Comparison of ENCODE assay signal across 19 mouse cellular contexts in genomic region chr15:74193809-74194522, GRCm38 (mm10).
A peak's percentile ranks its signal among the peaks of the same experiment; 100 is the strongest.
DNase-seq lines count a peak whose midpoint lies in the region; ATAC-seq and TF ChIP-seq lines count a peak whose summit lies in the region.
"Had no signal": no experiment of that assay in that cellular context is flagged by ENCODE, and none has a peak within 500 bp of the region (broad histone marks: within the 10 kb centered on the region; RNA-seq: fewer than 3 reads in every experiment).

No protein-coding gene starts in this region.

- H3K4me2 ChIP-seq in hindbrain, embryonic 12.5 days (replicated peaks): no peak overlapping the region
- H3K4me2 ChIP-seq in hindbrain, postnatal 0 days (ENCODE audit: low read depth, low read length): no peak overlapping the region
- H3K4me2 ChIP-seq in forebrain, embryonic 14.5 days (ENCODE audit: low read length): no peak overlapping the region; the same call in 1 of the 2 replicates
- H3K4me2 ChIP-seq in neural tube, embryonic 12.5 days (replicated peaks): no peak overlapping the region
- H3K4me2 ChIP-seq: embryonic facial prominence, embryonic 12.5 days; heart, embryonic 12.5 days; liver, embryonic 13.5 days had no signal

- H3K4me3 ChIP-seq in hindbrain, embryonic 12.5 days: no peak overlapping the region
- H3K4me3 ChIP-seq in hindbrain, postnatal 0 days (ENCODE audit: low read length): no peak overlapping the region
- no peak overlapping the region for H3K4me3 ChIP-seq in forebrain, embryonic 14.5 days (ENCODE audit: low read depth, low read length)
- no peak overlapping the region for H3K4me3 ChIP-seq in midbrain, embryonic 10.5 days
- no peak overlapping the region for H3K4me3 ChIP-seq in neural tube, embryonic 12.5 days
- H3K4me3 ChIP-seq: embryonic facial prominence, embryonic 12.5 days; heart, embryonic 12.5 days; liver, embryonic 13.5 days; myocyte had no signal

- no peak for TF ChIP-seq CTCF in hindbrain, postnatal 0 days (IDR thresholded peaks at IDR 0.05; ENCODE audit: low read depth)

- ATAC-seq in hindbrain, embryonic 12.5 days (ENCODE audit: low FRiP score): peak; percentile 82
- no peak for ATAC-seq in hindbrain, postnatal 0 days
- ATAC-seq in forebrain, embryonic 14.5 days: peak; percentile 86
- peak; percentile 85 for ATAC-seq in neural tube, embryonic 12.5 days (ENCODE audit: low FRiP score, low read depth)

- intact Hi-C loops in heart, postnatal 36 days (cut with DNase I): no loop called here

- WGBS in hindbrain, embryonic 12.5 days: 65% methylated on average over 13 of the region's 13 CpGs
- 55% methylated on average over 13 of the region's 13 CpGs for WGBS in hindbrain, postnatal 0 days
- WGBS in forebrain, embryonic 14.5 days: 18% methylated on average over 13 of the region's 13 CpGs
- 76% methylated on average over 13 of the region's 13 CpGs for WGBS in midbrain, embryonic 10.5 days
- 47% methylated on average over 13 of the region's 13 CpGs for WGBS in neural tube, embryonic 12.5 days

- H3K9ac ChIP-seq in hindbrain, embryonic 12.5 days: no peak overlapping the region
- H3K9ac ChIP-seq in hindbrain, postnatal 0 days (replicated peaks; ENCODE audit: low read length): no peak overlapping the region
- peak overlapping the region; percentile 37; the same call in 1 of the 2 replicates for H3K9ac ChIP-seq in forebrain, embryonic 14.5 days (ENCODE audit: low read length)
- H3K9ac ChIP-seq in neural tube, embryonic 12.5 days: no peak overlapping the region
- H3K9ac ChIP-seq: embryonic facial prominence, embryonic 12.5 days; heart, embryonic 12.5 days; liver, embryonic 13.5 days had no signal

- H3K27ac ChIP-seq in hindbrain, embryonic 12.5 days: 0 out of 2 replicates have a peak overlapping the region, but pooled peaks have one; percentile 64
- H3K27ac ChIP-seq in hindbrain, postnatal 0 days: no peak overlapping the region
- peak overlapping the region; percentile 65; the same call in 1 of the 2 replicates for H3K27ac ChIP-seq in forebrain, embryonic 14.5 days (ENCODE audit: low read depth, low read length)
- peak overlapping the region; percentile 49; the same call in 1 of the 2 replicates for H3K27ac ChIP-seq in midbrain, embryonic 10.5 days (replicated peaks)
- H3K27ac ChIP-seq in neural tube, embryonic 12.5 days: no peak overlapping the region
- H3K27ac ChIP-seq: embryonic facial prominence, embryonic 12.5 days; liver, embryonic 13.5 days had no signal

- H3K27me3 ChIP-seq in hindbrain, embryonic 12.5 days: peaks cover 8% of the 10 kb centered on the region; the same call in 1 of the 2 replicates
- no peaks in the 10 kb centered on the region for H3K27me3 ChIP-seq in hindbrain, postnatal 0 days (ENCODE audit: insufficient read depth, low read length)
- no peaks in the 10 kb centered on the region for H3K27me3 ChIP-seq in forebrain, embryonic 14.5 days (replicated peaks; ENCODE audit: control insufficient read depth, insufficient read depth, low read length)
- no peaks in the 10 kb centered on the region for H3K27me3 ChIP-seq in midbrain, embryonic 10.5 days (ENCODE audit: low read depth, poor library complexity, severe bottlenecking)
- H3K27me3 ChIP-seq in neural tube, embryonic 12.5 days (replicated peaks): peaks cover 8% of the 10 kb centered on the region
- H3K27me3 ChIP-seq: CH12.LX; embryonic facial prominence, embryonic 12.5 days; liver, embryonic 13.5 days had no signal

- DNase-seq in hindbrain, postnatal 0 days (ENCODE audit: low spot score): no peak
- peak; percentile 89 for DNase-seq in forebrain, embryonic 14.5 days (ENCODE audit: low spot score)
- DNase-seq in midbrain, embryonic 10.5 days (ENCODE audit: low spot score): no peak
- DNase-seq in heart, postnatal 36 days: no peak
- DNase-seq in cerebellum, adult 18-20 months: no peak
- DNase-seq in ovary, adult 18-20 months (ENCODE audit: low spot score): no peak
- DNase-seq: adrenal gland, adult 8-10 months; cerebellum, adult 2 months; heart, postnatal 4 days; kidney, adult 18-20 months; kidney, postnatal 25 days; layer of hippocampus, adult 9-11 months; liver, embryonic 13.5 days had no signal

- peaks cover 15% of the 10 kb centered on the region for H3K4me1 ChIP-seq in hindbrain, embryonic 12.5 days
- H3K4me1 ChIP-seq in hindbrain, postnatal 0 days (ENCODE audit: insufficient read depth, low read length): no peaks in the 10 kb centered on the region; the same call in 1 of the 2 replicates
- H3K4me1 ChIP-seq in forebrain, embryonic 14.5 days (ENCODE audit: control insufficient read depth, insufficient read depth, low read length): peaks cover 32% of the 10 kb centered on the region
- H3K4me1 ChIP-seq in midbrain, embryonic 10.5 days: peaks cover 23% of the 10 kb centered on the region
- peaks cover 24% of the 10 kb centered on the region for H3K4me1 ChIP-seq in neural tube, embryonic 12.5 days
- H3K4me1 ChIP-seq: embryonic facial prominence, embryonic 12.5 days; heart, embryonic 12.5 days; liver, embryonic 13.5 days had no signal

- no peaks in the 10 kb centered on the region for H3K9me3 ChIP-seq in hindbrain, embryonic 12.5 days (replicated peaks)
- H3K9me3 ChIP-seq in hindbrain, postnatal 0 days (ENCODE audit: low read length): no peaks in the 10 kb centered on the region
- H3K9me3 ChIP-seq in forebrain, embryonic 14.5 days (replicated peaks; ENCODE audit: control insufficient read depth, low read length): no peaks in the 10 kb centered on the region
- no peaks in the 10 kb centered on the region for H3K9me3 ChIP-seq in midbrain, embryonic 10.5 days (replicated peaks)
- no peaks in the 10 kb centered on the region for H3K9me3 ChIP-seq in neural tube, embryonic 12.5 days
- H3K9me3 ChIP-seq: embryonic facial prominence, embryonic 12.5 days; heart, embryonic 12.5 days; liver, embryonic 13.5 days had no signal

- H3K36me3 ChIP-seq in hindbrain, embryonic 12.5 days: no peaks in the 10 kb centered on the region
- no peaks in the 10 kb centered on the region for H3K36me3 ChIP-seq in hindbrain, postnatal 0 days (ENCODE audit: insufficient read depth, low read length)
- H3K36me3 ChIP-seq in forebrain, embryonic 14.5 days (ENCODE audit: control insufficient read depth, insufficient read depth, low read length): no peaks in the 10 kb centered on the region
- no peaks in the 10 kb centered on the region for H3K36me3 ChIP-seq in midbrain, embryonic 10.5 days
- no peaks in the 10 kb centered on the region for H3K36me3 ChIP-seq in neural tube, embryonic 12.5 days
- H3K36me3 ChIP-seq: embryonic facial prominence, embryonic 12.5 days; heart, embryonic 12.5 days; liver, embryonic 13.5 days had no signal

Comparison
In these comparisons a context has a peak if more than half of its experiments do, and no peak if none do; other contexts are left out.
1. H3K27ac ChIP-seq: peak in hindbrain, embryonic 12.5 days (single experiment), forebrain, embryonic 14.5 days (single experiment) and midbrain, embryonic 10.5 days (single experiment); none in hindbrain, postnatal 0 days (single experiment) and neural tube, embryonic 12.5 days (single experiment).